Mouse (Mus musculus) neural tube, embryonic 11.5 days (tissue): ENCODE measurements around the gene Camsap1. TPM values are rescaled to one million over a fixed set of nuclear protein-coding genes. Genes with fewer than 3 reads are reported as not detected.

Source experiments
- ATAC-seq: fragments of 200-750 bp; cut with Nextera tagmentation; 2 replicates; pipeline ENCODE4 v1.8.0; 2017; ENCODE audit warnings: moderate number of reproducible peaks, mild to moderate bottlenecking, moderate TSS enrichment, moderate library complexity; ENCODE audit not compliant: insufficient read depth, low FRiP score, low TSS enrichment
- DNase-seq: peaks from one replicate; pipeline ENCODE4 v3.0.0-alpha.2; 2015; ENCODE audit warnings: low spot score
- H3K27ac ChIP-seq: fragments of 300-500 bp; sonication (generic); 2 replicates; pipeline ENCODE4 v1.5.1; 2014; ENCODE audit warnings: low read depth, mild to moderate bottlenecking, low read length
- H3K27me3 ChIP-seq: fragments of 300-500 bp; sonication (generic); 2 replicates; pipeline ENCODE4 v1.6.1; 2014; ENCODE audit warnings: mild to moderate bottlenecking, low read length, mixed read lengths; ENCODE audit not compliant: control insufficient read depth, insufficient read depth
- H3K36me3 ChIP-seq: fragments of 300-500 bp; sonication (generic); 2 replicates; pipeline ENCODE4 v1.6.1; 2014; ENCODE audit warnings: mild to moderate bottlenecking, low read length, moderate library complexity, mixed read lengths; ENCODE audit not compliant: control insufficient read depth, insufficient read depth
- H3K4me1 ChIP-seq: fragments of 300-500 bp; sonication (generic); 2 replicates; pipeline ENCODE4 v1.6.1; 2014; ENCODE audit warnings: low read length, mixed read lengths; ENCODE audit not compliant: control insufficient read depth, insufficient read depth
- H3K4me2 ChIP-seq: fragments of 300-500 bp; sonication (generic); 2 replicates; pipeline ENCODE4 v1.6.1; 2014; ENCODE audit warnings: low read depth, mild to moderate bottlenecking, moderate library complexity
- H3K4me3 ChIP-seq: fragments of 300-500 bp; sonication (generic); 2 replicates; pipeline ENCODE4 v1.5.1; 2014; ENCODE audit warnings: low read depth, low read length
- H3K9ac ChIP-seq: fragments of 300-500 bp; sonication (generic); 2 replicates; pipeline ENCODE4 v1.6.1; 2014; ENCODE audit warnings: mild to moderate bottlenecking, low read length
- H3K9me3 ChIP-seq: fragments of 300-500 bp; sonication (generic); 2 replicates; pipeline ENCODE4 v1.6.1; 2016; ENCODE audit warnings: low read length; ENCODE audit not compliant: control insufficient read depth
- WGBS: fragments of 180-500 bp; shearing (Covaris S2); extraction: QIAGEN DNeasy Blood & Tissue Kit; methylation state at CpG from one replicate; pipeline ENCODE4 v1.1.7; 2014; 5-methylcytosine and 5-hydroxymethylcytosine counted together
- polyA plus RNA-seq: library from polyadenylated mRNA; unstranded; fragments of >200 nt; fragmentation: Nextera tagmentation; extraction: Ambion mirVana; gene quantifications from 2 replicates; pipeline ENCODE4 v1.2.1, GENCODE M21; 2014

Gene Camsap1
- 60.4 and 62.1 TPM in 2 replicates for polyA plus RNA-seq

- under 1% methylated on average over 57 of the region's 64 CpGs for WGBS
- peak; percentile 99 for ATAC-seq
Observed at GRCm38 (mm10) chr2:25983159-25983907, at the start of gene Camsap1. Gene Camsap1 (minus strand): TSS chr2:25983282.

DNA sequence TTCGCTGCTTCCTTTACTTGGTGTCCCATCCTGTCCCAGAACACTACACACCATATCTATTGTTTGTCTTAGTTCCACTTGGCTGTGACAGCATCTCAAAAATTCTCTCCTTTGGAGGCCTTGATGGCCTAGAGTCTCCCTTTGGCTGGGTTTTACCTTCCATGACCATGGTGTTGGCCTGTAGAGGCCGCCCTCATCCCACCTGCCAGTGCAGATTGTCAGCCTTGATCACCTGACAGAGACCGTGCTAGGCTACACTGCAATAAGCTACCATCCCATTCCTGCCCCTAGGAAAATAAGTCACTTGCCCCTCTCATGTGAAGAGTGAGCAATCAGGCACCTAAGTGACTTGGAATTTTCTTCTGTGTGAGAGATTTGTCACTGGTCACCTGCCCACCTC, 47.2 kb upstream of the Camsap1 start:
- no peaks in the 10 kb centered on the region for H3K36me3 ChIP-seq
- no peaks in the 10 kb centered on the region for H3K9me3 ChIP-seq
- ATAC-seq = no peak
- H3K27ac ChIP-seq = no peak overlapping the region
- H3K9ac ChIP-seq = no peak overlapping the region
- H3K4me2 ChIP-seq = no peak overlapping the region
- no peaks in the 10 kb centered on the region for H3K4me1 ChIP-seq
- WGBS = 49% methylated on average over 3 of the region's 3 CpGs
- H3K27me3 ChIP-seq = no peaks in the 10 kb centered on the region
- DNase-seq = no peak
- H3K4me3 ChIP-seq = no peak overlapping the region

More at GRCm38 (mm10) chr2:25983159-25983907, at the start of gene Camsap1:
- peak; percentile 99 for DNase-seq
- Histone ChIP-seq H3K9me3 (no peaks in the 10 kb centered on the region), H3K4me1 (peaks cover 20% of the 10 kb centered on the region), H3K4me2 (peak within 1 kb of the TSS; percentile 87), H3K4me3 (peak within 1 kb of the TSS; percentile 97), H3K9ac (peak within 1 kb of the TSS; percentile 98), H3K27ac (peak within 1 kb of the TSS; percentile 77), H3K36me3 (no peaks in the 10 kb centered on the region), H3K27me3 (no peaks in the 10 kb centered on the region)

DNA sequence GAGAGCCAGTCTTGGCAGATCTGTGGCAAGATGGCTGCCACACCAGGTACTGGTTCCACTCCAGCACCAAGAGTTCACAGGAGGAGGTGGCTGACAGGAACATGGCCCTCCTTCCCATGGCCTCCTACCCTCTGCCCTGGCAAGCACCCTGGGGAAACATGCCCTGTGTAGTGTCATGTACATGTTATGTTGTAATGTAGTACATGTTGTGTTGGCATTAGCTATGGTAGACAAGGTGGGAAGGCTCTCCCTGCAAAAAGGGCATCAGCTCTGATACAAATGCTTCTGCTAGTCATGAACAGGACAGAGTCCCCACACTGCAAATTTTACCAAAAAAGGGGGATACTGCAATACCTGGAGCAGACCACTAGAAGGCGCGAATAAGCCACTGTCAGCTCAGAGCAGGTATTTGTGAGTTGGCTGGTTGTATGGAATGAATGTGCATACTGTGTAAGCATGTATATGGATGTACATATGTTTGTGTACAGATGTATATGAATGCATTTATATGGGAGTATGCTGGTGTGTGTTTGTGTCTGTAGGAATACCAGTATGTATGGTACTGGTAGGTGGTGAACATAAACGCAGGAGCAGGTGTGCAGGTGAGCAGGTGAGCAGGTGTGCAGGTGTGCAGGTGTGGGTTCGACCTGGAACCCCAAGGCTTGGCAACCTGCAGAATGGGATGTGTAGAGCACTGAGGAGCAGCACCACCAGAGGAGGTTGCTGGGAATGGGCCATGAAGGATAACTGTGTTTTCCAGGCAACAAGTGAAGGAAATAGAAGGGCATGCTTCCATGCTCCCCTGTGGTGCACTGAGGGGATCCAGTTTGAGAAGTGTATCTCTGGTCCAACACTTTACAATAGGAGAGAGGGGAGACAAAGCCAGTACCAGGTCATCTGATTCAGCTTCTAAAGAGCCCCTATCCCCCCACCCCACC, 41.3 kb upstream of the Camsap1 start:
- Histone ChIP-seq H3K4me1 (peaks cover 10% of the 10 kb centered on the region), H3K9me3 (no peaks in the 10 kb centered on the region), H3K27me3 (no peaks in the 10 kb centered on the region), H3K4me2 (no peak overlapping the region), H3K4me3 (no peak overlapping the region), H3K27ac (no peak overlapping the region), H3K9ac (no peak overlapping the region), H3K36me3 (no peaks in the 10 kb centered on the region)
- DNase-seq = no peak
- 33% methylated on average over 4 of the region's 4 CpGs for WGBS
- no peak for ATAC-seq

DNA sequence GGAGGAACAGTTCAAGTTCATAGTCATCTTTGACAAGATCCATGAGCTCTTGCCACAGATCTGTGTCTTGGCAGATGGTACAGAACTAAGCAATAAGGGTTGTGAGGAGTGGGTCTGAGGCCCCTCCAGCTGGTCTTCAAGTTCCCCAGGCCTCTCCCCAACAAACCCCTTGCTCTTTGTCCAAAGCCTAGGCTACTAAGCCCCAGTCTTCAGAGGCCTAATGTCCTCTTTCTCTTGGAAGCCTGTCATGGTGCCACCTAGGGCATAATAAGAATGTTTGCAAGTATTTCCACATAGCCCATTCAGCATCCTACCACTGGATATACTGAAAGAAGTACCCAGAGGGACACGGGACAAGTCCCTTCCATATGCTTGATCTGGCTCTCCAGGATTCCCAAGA, 39.5 kb upstream of the Camsap1 start:
- ATAC-seq = no peak
- no peak overlapping the region for H3K4me3 ChIP-seq
- no peak overlapping the region for H3K4me2 ChIP-seq
- WGBS = 88% methylated on average over 1 of the region's 1 CpGs
- peaks cover 10% of the 10 kb centered on the region for H3K4me1 ChIP-seq
- no peaks in the 10 kb centered on the region for H3K27me3 ChIP-seq
- no peak overlapping the region for H3K9ac ChIP-seq
- H3K36me3 ChIP-seq = no peaks in the 10 kb centered on the region
- DNase-seq = no peak
- no peak overlapping the region for H3K27ac ChIP-seq
- H3K9me3 ChIP-seq = no peaks in the 10 kb centered on the region

- Histone ChIP-seq H3K36me3 (no peaks in the 10 kb centered on the region), H3K27ac (no peak overlapping the region), H3K9me3 (no peaks in the 10 kb centered on the region), H3K4me3 (peak overlapping the region; percentile 6; the same call in 1 of the 2 replicates), H3K9ac (no peak overlapping the region), H3K4me1 (peaks cover 10% of the 10 kb centered on the region), H3K27me3 (no peaks in the 10 kb centered on the region), H3K4me2 (peak overlapping the region; percentile 58)
- ATAC-seq = peak; percentile 28; the same call in 1 of the 2 replicates
- 87% methylated on average over 8 of the region's 8 CpGs for WGBS
- DNase-seq = no peak
Observed at GRCm38 (mm10) chr2:26022258-26022565, 39.1 kb upstream of the Camsap1 start.

DNA sequence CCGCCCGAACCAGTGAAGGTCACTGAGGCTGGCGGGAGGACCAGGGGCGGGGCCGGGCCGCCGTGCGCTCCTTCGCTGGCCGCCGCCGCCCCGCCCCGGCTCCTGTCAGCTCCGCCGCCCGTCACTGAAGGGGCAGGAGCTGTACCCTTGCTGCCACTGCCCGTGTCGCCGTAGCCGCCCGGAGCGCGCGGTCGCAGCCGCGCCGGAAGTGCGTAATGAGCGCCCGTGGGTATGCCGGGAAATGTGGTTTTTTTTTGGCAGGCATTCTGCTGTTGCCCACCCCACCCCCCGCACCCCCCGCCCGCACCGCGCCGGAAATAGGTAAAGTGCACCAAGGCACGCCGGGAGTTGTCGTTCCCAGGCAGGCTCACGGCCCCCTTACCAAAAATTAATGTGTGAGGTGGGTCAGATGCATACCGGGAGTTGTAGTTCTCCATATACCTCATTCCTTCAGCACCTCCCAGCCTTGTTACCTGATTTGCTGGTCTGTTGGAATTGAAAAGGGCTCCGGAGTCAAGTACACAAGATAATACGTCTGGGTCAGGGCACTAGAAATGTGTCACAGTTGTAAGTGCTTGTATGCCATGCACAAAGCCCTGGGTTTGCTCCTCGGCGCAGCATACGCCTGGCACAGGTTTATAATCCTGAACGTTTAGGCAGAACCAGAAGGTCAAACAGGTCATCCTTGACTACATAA, 38.6 kb upstream of the Camsap1 start, which contains the start of gene Ubac1:
Ubac1 (minus strand) TSS at position 187 of the 697 bp plus-strand sequence.
- 7% methylated on average over 49 of the region's 50 CpGs for WGBS
- Histone ChIP-seq H3K9me3 (no peaks in the 10 kb centered on the region), H3K27ac (peak within 1 kb of the TSS; percentile 70; the same call in 1 of the 2 replicates), H3K4me2 (peak within 1 kb of the TSS; percentile 58), H3K9ac (peak within 1 kb of the TSS; percentile 52), H3K4me3 (peak within 1 kb of the TSS; percentile 79), H3K27me3 (no peaks in the 10 kb centered on the region), H3K4me1 (peaks cover 10% of the 10 kb centered on the region), H3K36me3 (no peaks in the 10 kb centered on the region)
- peak; percentile 92 for DNase-seq
- ATAC-seq = peak; percentile 93

- no peaks in the 10 kb centered on the region for H3K9me3 ChIP-seq
- ATAC-seq = no peak; the same call in 1 of the 2 replicates
- H3K4me2 ChIP-seq = peak overlapping the region; percentile 58
- peak overlapping the region; percentile 70; the same call in 1 of the 2 replicates for H3K27ac ChIP-seq
- peak; percentile 46 for DNase-seq
- peaks cover 10% of the 10 kb centered on the region for H3K4me1 ChIP-seq
- H3K36me3 ChIP-seq = no peaks in the 10 kb centered on the region
- H3K9ac ChIP-seq = peak overlapping the region; percentile 52
- no peaks in the 10 kb centered on the region for H3K27me3 ChIP-seq
- 3% methylated on average over 38 of the region's 38 CpGs for WGBS
- H3K4me3 ChIP-seq = peak overlapping the region; percentile 79
Observed at GRCm38 (mm10) chr2:26020714-26021560, 37.9 kb upstream of the Camsap1 start.
